Mouse (Mus musculus): ENCODE data around the gene Sh3d21.

Gene Sh3d21

DNA sequence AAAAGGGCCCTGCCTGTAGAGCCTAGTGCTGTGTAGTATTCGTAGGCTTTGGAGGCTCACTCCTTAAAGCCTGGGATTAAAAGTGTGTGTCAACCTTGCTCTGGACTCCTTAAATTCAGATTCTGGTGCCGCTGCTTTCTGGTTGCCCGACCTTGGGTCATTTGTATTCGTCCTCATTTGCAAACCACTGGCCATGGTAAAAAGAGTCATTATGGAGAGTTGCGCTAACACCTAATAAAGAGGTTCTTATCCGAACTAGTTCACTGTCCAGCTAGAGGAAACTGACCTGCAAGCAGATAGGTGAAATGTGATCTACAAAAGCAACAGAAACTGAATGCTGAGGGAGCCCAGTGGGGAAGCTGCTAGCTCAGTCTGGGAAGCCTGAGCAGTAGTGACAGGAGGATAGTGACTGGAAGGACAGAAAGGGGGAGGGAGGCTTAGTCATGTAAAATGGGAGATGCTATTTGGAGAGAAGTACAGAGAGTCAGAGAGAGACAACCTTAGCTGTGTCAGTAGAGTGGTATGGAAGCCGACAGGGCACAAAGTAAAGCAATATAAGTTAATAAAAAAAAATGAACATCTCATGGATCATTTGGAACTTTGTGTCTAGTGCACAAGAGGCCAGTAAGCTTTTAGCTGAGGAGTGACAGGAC is 58.0 kb downstream of the Sh3d21 start:
- no peak for DNase-seq

DNA sequence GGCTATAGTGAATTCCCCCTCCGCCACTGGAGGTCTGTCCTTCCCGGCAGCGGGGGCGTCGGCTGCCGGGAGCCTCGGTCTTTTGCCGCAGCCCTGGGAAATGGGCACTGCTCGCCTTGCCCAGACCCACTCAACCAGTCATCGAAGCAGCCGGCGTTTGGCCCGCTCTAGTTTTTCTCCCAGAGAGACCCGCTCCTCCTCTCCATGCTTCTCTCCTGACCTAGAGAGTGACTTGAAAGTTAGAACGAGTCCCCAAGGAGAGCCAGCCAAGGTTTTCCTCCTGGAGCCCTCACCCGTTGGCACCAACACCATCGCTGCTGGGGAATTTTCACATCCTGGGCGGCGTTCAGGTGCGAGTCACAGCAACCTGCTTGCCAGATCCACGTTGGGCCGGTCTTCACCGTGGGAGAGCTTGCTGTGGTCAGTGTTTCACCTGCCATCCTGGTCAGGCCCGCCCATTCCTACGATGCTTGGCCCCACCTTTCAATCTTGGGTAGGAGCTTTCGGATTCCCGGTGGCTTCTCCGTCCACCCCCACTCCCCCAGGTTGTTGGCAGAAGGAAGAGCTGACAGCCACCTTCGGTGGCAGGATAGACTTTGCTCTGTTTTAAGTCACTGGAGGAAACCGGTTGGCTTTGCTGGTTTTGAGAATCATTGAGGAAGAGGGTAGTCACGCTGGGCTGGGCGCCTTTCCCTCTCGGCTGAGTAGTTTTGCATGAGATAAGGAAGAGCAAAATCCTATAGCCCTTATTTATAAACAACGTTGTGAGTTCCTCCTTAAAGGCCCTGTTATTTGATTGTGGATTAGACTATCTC is 58.8 kb downstream of the Sh3d21 start:
- DNase-seq = peak; percentile 34

GRCm38 (mm10) chr4:126103590-126104068 is 59.7 kb downstream of the Sh3d21 start, which contains the start of gene Stk40:
Stk40 (plus strand) TSS chr4:126103957.
- DNase-seq = peak; percentile 98

DNA sequence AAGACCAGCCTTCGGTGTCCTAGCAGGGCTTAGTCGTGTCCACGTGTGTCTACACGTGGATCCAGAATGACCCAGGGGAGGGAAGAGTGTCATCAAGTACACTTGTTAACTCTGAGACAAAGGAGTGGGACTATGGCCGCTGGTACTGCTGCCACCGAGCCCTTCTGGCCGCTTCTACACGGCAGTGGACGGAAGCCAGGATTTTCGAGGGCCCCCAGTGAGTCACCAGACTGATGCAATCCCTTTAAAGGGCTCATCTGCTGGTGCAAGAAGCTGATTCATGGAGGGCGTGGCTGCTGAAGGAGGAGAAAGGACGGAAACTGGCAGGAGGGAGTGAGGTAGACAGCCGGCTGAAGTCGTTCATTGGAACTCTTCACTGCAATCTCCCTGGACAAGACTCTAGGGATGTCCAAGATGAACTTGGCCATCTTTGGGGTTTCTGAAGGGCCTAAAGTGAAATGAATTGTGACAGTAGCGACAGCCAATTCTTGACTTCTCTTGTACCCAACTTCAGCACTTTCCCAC is 60.2 kb downstream of the Sh3d21 start:
- DNase-seq = peak; percentile 76

- peak; percentile 30 for DNase-seq
Observed at GRCm38 (mm10) chr4:126102061-126102841, 61.0 kb downstream of the Sh3d21 start.

- no peak for DNase-seq
Observed at GRCm38 (mm10) chr4:126100764-126101163, 62.5 kb downstream of the Sh3d21 start.
